Mouse (Mus musculus) thymus, postnatal 14 days (tissue): ENCODE measurements around the gene Ptprm.

Experiments
- DNase-seq: peaks from one replicate; pipeline ENCODE4 v3.0.0; 2021

Ptprm gene

GRCm38 (mm10) chr17:67209676-67210344, 144.4 kb downstream of the Ptprm start:
- no peak for DNase-seq

- no peak for DNase-seq
Measured at GRCm38 (mm10) chr17:67208600-67208999, 145.7 kb downstream of the Ptprm start.

GRCm38 (mm10) chr17:67206984-67207383, 147.3 kb downstream of the Ptprm start:
- DNase-seq, result no peak

GRCm38 (mm10) chr17:67201151-67201550, 153.1 kb downstream of the Ptprm start:
- DNase-seq, result no peak

- DNase-seq, result no peak
Measured at GRCm38 (mm10) chr17:67193728-67194127, 160.5 kb downstream of the Ptprm start.

- DNase-seq, result no peak
Measured at GRCm38 (mm10) chr17:67188514-67188913, 165.7 kb downstream of the Ptprm start.

GRCm38 (mm10) chr17:67186879-67187278, 167.4 kb downstream of the Ptprm start:
- no peak for DNase-seq

GRCm38 (mm10) chr17:67185942-67186341, 168.3 kb downstream of the Ptprm start:
- no peak for DNase-seq

GRCm38 (mm10) chr17:67179446-67179845, 174.8 kb downstream of the Ptprm start:
- no peak for DNase-seq

- DNase-seq, result no peak
Measured at GRCm38 (mm10) chr17:67178686-67179265, 175.5 kb downstream of the Ptprm start.

- no peak for DNase-seq
Measured at GRCm38 (mm10) chr17:67175836-67176235, 178.4 kb downstream of the Ptprm start.

- DNase-seq, result no peak
Measured at GRCm38 (mm10) chr17:67171353-67171752, 182.9 kb downstream of the Ptprm start.

GRCm38 (mm10) chr17:67170696-67171095, 183.6 kb downstream of the Ptprm start:
- DNase-seq, result no peak

GRCm38 (mm10) chr17:67165876-67166275, 188.4 kb downstream of the Ptprm start:
- DNase-seq, result no peak

GRCm38 (mm10) chr17:67159611-67160010, 194.6 kb downstream of the Ptprm start:
- no peak for DNase-seq

GRCm38 (mm10) chr17:67157089-67157752, 197.0 kb downstream of the Ptprm start:
- no peak for DNase-seq

GRCm38 (mm10) chr17:67152218-67152617, 202.0 kb downstream of the Ptprm start:
- no peak for DNase-seq

GRCm38 (mm10) chr17:67150441-67150840, 203.8 kb downstream of the Ptprm start:
- DNase-seq, result no peak

GRCm38 (mm10) chr17:67142183-67142756, 212.0 kb downstream of the Ptprm start:
- DNase-seq, result no peak

- peak; percentile 28 for DNase-seq
Measured at GRCm38 (mm10) chr17:67140502-67140901, 213.8 kb downstream of the Ptprm start.

GRCm38 (mm10) chr17:67138981-67139380, 215.3 kb downstream of the Ptprm start:
- DNase-seq, result no peak

- no peak for DNase-seq
Measured at GRCm38 (mm10) chr17:67136876-67137275, 217.4 kb downstream of the Ptprm start.

- DNase-seq, result no peak
Measured at GRCm38 (mm10) chr17:67136421-67136820, 217.8 kb downstream of the Ptprm start.

GRCm38 (mm10) chr17:67134235-67134634, 220.0 kb downstream of the Ptprm start:
- DNase-seq, result no peak
